In genomic region chr7:25003291-25003690, GRCm38 (mm10) we compare ENCODE assay signal across 15 mouse cellular contexts. TPM values are rescaled to one million over a fixed set of nuclear protein-coding genes. Genes with fewer than 3 reads are reported as not detected.
A peak's percentile ranks its signal among the peaks of the same experiment; 100 is the strongest.
DNase-seq lines count a peak whose midpoint lies in the region; ATAC-seq and TF ChIP-seq lines count a peak whose summit lies in the region.
"Had no signal": no experiment of that assay in that cellular context is flagged by ENCODE, and none has a peak within 500 bp of the region (broad histone marks: within the 10 kb centered on the region; RNA-seq: fewer than 3 reads in every experiment).

No protein-coding gene starts in this region.

- peak overlapping the region; percentile 73 for H3K4me3 ChIP-seq in forebrain, embryonic 13.5 days
- no peak overlapping the region for H3K4me3 ChIP-seq in forebrain, embryonic 10.5 days
- peak overlapping the region; percentile 10; the same call in 1 of the 2 replicates for H3K4me3 ChIP-seq in E14TG2a.4 (replicated peaks; ENCODE audit: low read length)
- peak overlapping the region; percentile 83 for H3K4me3 ChIP-seq in midbrain, embryonic 14.5 days (replicated peaks; ENCODE audit: low read depth, low read length)
- no peak overlapping the region for H3K4me3 ChIP-seq in intestine, embryonic 16.5 days (ENCODE audit: low read length)
- H3K4me3 ChIP-seq: embryonic facial prominence, embryonic 15.5 days; heart, adult 2 months; liver, embryonic 12.5 days had no signal

- no peak for TF ChIP-seq CTCF in E14TG2a.4 (conservative IDR thresholded peaks at IDR 0.05; ENCODE audit: low read length)

- H3K4me2 ChIP-seq in forebrain, embryonic 13.5 days: peak overlapping the region; percentile 91
- H3K4me2 ChIP-seq in midbrain, embryonic 14.5 days (ENCODE audit: low read length): peak overlapping the region; percentile 61
- no peak overlapping the region for H3K4me2 ChIP-seq in intestine, embryonic 16.5 days (ENCODE audit: low read depth, low read length)
- H3K4me2 ChIP-seq: embryonic facial prominence, embryonic 15.5 days; liver, embryonic 12.5 days had no signal

- WGBS in forebrain, embryonic 13.5 days: 34% methylated on average over 11 of the region's 11 CpGs
- 67% methylated on average over 11 of the region's 11 CpGs for WGBS in forebrain, embryonic 10.5 days
- 19% methylated on average over 11 of the region's 11 CpGs for WGBS in midbrain, embryonic 14.5 days
- WGBS in intestine, embryonic 16.5 days: 31% methylated on average over 11 of the region's 11 CpGs

- H3K9ac ChIP-seq in forebrain, embryonic 13.5 days: peak overlapping the region; percentile 54
- H3K9ac ChIP-seq in midbrain, embryonic 14.5 days (replicated peaks; ENCODE audit: low read length): peak overlapping the region; percentile 97
- no peak overlapping the region for H3K9ac ChIP-seq in intestine, embryonic 16.5 days (ENCODE audit: low read depth, low read length)
- H3K9ac ChIP-seq: embryonic facial prominence, embryonic 15.5 days; liver, embryonic 12.5 days had no signal

- peaks cover 19% of the 10 kb centered on the region for H3K27me3 ChIP-seq in forebrain, embryonic 13.5 days
- peaks cover 58% of the 10 kb centered on the region for H3K27me3 ChIP-seq in forebrain, embryonic 10.5 days (ENCODE audit: poor library complexity, severe bottlenecking)
- H3K27me3 ChIP-seq in E14TG2a.4 (ENCODE audit: insufficient read depth, low read length): peaks cover 60% of the 10 kb centered on the region
- H3K27me3 ChIP-seq in midbrain, embryonic 14.5 days (ENCODE audit: control insufficient read depth, insufficient read depth, low read length): no peaks in the 10 kb centered on the region
- H3K27me3 ChIP-seq in intestine, embryonic 16.5 days (replicated peaks; ENCODE audit: control insufficient read depth, insufficient read depth, low read length): peaks cover 39% of the 10 kb centered on the region

- no peak for ATAC-seq in forebrain, embryonic 13.5 days
- no peak for ATAC-seq in midbrain, embryonic 14.5 days (ENCODE audit: low FRiP score, low TSS enrichment)
- no peak for ATAC-seq in intestine, embryonic 16.5 days
- ATAC-seq: liver, embryonic 12.5 days had no signal

- H3K27ac ChIP-seq in forebrain, embryonic 13.5 days: peak overlapping the region; percentile 32
- no peak overlapping the region for H3K27ac ChIP-seq in forebrain, embryonic 10.5 days
- peak overlapping the region; percentile 49 for H3K27ac ChIP-seq in midbrain, embryonic 14.5 days (replicated peaks; ENCODE audit: low read depth, low read length)
- no peak overlapping the region for H3K27ac ChIP-seq in intestine, embryonic 16.5 days (ENCODE audit: low read length)
- H3K27ac ChIP-seq: embryonic facial prominence, embryonic 15.5 days; heart, adult 2 months; liver, embryonic 12.5 days had no signal

- H3K4me1 ChIP-seq in forebrain, embryonic 13.5 days: peaks cover 54% of the 10 kb centered on the region
- peaks cover 43% of the 10 kb centered on the region for H3K4me1 ChIP-seq in forebrain, embryonic 10.5 days
- H3K4me1 ChIP-seq in E14TG2a.4 (replicated peaks; ENCODE audit: low read depth, low read length): peaks cover 66% of the 10 kb centered on the region
- H3K4me1 ChIP-seq in midbrain, embryonic 14.5 days (ENCODE audit: control insufficient read depth, insufficient read depth, low read length): peaks cover 47% of the 10 kb centered on the region
- H3K4me1 ChIP-seq in intestine, embryonic 16.5 days (ENCODE audit: control insufficient read depth, insufficient read depth, low read length): peaks cover 12% of the 10 kb centered on the region; the same call in 1 of the 2 replicates

- DNase-seq in forebrain, embryonic 10.5 days (ENCODE audit: extremely low spot score, low spot score): no peak
- peak; percentile 42 to 60 for DNase-seq in cerebellum, postnatal 36 days
- DNase-seq in midbrain, embryonic 14.5 days: peak; percentile 47
- no peak for DNase-seq in left cerebral cortex, adult 18-20 months (ENCODE audit: low spot score in 2 of 2)
- no peak for DNase-seq in spleen, postnatal 4 days (ENCODE audit: low spot score in 2 of 2)
- DNase-seq: heart, adult 2 months; heart, postnatal 14 days; kidney, adult 2 months had no signal

- peaks cover 25% of the 10 kb centered on the region for H3K36me3 ChIP-seq in forebrain, embryonic 13.5 days (ENCODE audit: poor library complexity, severe bottlenecking)
- no peaks in the 10 kb centered on the region for H3K36me3 ChIP-seq in forebrain, embryonic 10.5 days (replicated peaks)
- H3K36me3 ChIP-seq in E14TG2a.4 (ENCODE audit: insufficient read depth, low read length): peaks cover 15% of the 10 kb centered on the region
- H3K36me3 ChIP-seq in midbrain, embryonic 14.5 days (ENCODE audit: control insufficient read depth, insufficient read depth, low read length): peaks cover 32% of the 10 kb centered on the region
- H3K36me3 ChIP-seq in intestine, embryonic 16.5 days (ENCODE audit: control insufficient read depth, insufficient read depth, low read length): no peaks in the 10 kb centered on the region
- H3K36me3 ChIP-seq: embryonic facial prominence, embryonic 15.5 days; liver, embryonic 12.5 days had no signal

- no peaks in the 10 kb centered on the region for H3K9me3 ChIP-seq in forebrain, embryonic 13.5 days (replicated peaks)
- no peaks in the 10 kb centered on the region for H3K9me3 ChIP-seq in forebrain, embryonic 10.5 days
- no peaks in the 10 kb centered on the region for H3K9me3 ChIP-seq in E14TG2a.4 (ENCODE audit: low read length)
- no peaks in the 10 kb centered on the region for H3K9me3 ChIP-seq in midbrain, embryonic 14.5 days (ENCODE audit: control insufficient read depth, low read length)
- H3K9me3 ChIP-seq in intestine, embryonic 16.5 days (ENCODE audit: control insufficient read depth, low read length): no peaks in the 10 kb centered on the region
- H3K9me3 ChIP-seq: embryonic facial prominence, embryonic 15.5 days; liver, embryonic 12.5 days had no signal

RNA-seq across cellular contexts. Expression of gene Atp1a3, which starts 2.5 kb away (rescaled TPM):
- 95.0 and 107 TPM in 2 replicates for polyA plus RNA-seq in forebrain, embryonic 13.5 days (2015; fragmentation: Nextera tagmentation; extraction: Ambion mirVana)
- polyA plus RNA-seq in forebrain, embryonic 10.5 days (2016; fragmentation: Nextera tagmentation; extraction: Ambion mirVana): 6.8 and 9.1 TPM in 2 replicates
- polyA plus RNA-seq in midbrain, embryonic 14.5 days (2014; fragmentation: Nextera tagmentation; extraction: Ambion mirVana): 284 and 337 TPM in 2 replicates
- polyA plus RNA-seq in intestine, embryonic 16.5 days (2015; fragmentation: Nextera tagmentation; extraction: Ambion mirVana): 3.5 and 3.9 TPM in 2 replicates
- 1,000 to 10,000 TPM; 1,987 to 2,019 TPM for total RNA-seq in left cerebral cortex, adult 18-20 months (2021)

RNA-seq across cellular contexts. Expression of gene Rabac1, which starts 30.7 kb away (rescaled TPM):
- polyA plus RNA-seq in forebrain, embryonic 13.5 days (2015; fragmentation: Nextera tagmentation; extraction: Ambion mirVana): 128 and 138 TPM in 2 replicates
- 73.1 and 73.7 TPM in 2 replicates for polyA plus RNA-seq in forebrain, embryonic 10.5 days (2016; fragmentation: Nextera tagmentation; extraction: Ambion mirVana)
- 234 and 311 TPM in 2 replicates for polyA plus RNA-seq in midbrain, embryonic 14.5 days (2014; fragmentation: Nextera tagmentation; extraction: Ambion mirVana)
- polyA plus RNA-seq in intestine, embryonic 16.5 days (2015; fragmentation: Nextera tagmentation; extraction: Ambion mirVana): 151 and 153 TPM in 2 replicates
- 100 to 1,000 TPM; 305 to 355 TPM for total RNA-seq in left cerebral cortex, adult 18-20 months (2021)

RNA-seq across cellular contexts. Expression of gene Gm4881, which starts 59.0 kb away (rescaled TPM):
- polyA plus RNA-seq in forebrain, embryonic 13.5 days (2015; fragmentation: Nextera tagmentation; extraction: Ambion mirVana): 0.43 and 1.0 TPM in 2 replicates
- polyA plus RNA-seq in forebrain, embryonic 10.5 days (2016; fragmentation: Nextera tagmentation; extraction: Ambion mirVana): not detected in 2 replicates
- 5.0 and 6.1 TPM in 2 replicates for polyA plus RNA-seq in midbrain, embryonic 14.5 days (2014; fragmentation: Nextera tagmentation; extraction: Ambion mirVana)
- polyA plus RNA-seq in intestine, embryonic 16.5 days (2015; fragmentation: Nextera tagmentation; extraction: Ambion mirVana): not detected in 2 replicates
- not detected for total RNA-seq in left cerebral cortex, adult 18-20 months (2021)
- total RNA-seq: adrenal gland, adult 18-20 months; heart, adult 2 months; heart, postnatal 14 days; layer of hippocampus, postnatal 14 days had no signal
- polyA plus RNA-seq: embryonic facial prominence, embryonic 15.5 days; heart, adult 2 months; kidney, adult 2 months; liver, embryonic 12.5 days had no signal

Comparison
In these comparisons a context has a peak if more than half of its experiments do, and no peak if none do; other contexts are left out.
1. H3K27ac ChIP-seq: peak in forebrain, embryonic 13.5 days (single experiment) and midbrain, embryonic 14.5 days (single experiment); none in forebrain, embryonic 10.5 days (single experiment) and intestine, embryonic 16.5 days (single experiment).
2. H3K4me3 ChIP-seq: peak in forebrain, embryonic 13.5 days (single experiment), E14TG2a.4 (single experiment) and midbrain, embryonic 14.5 days (single experiment); none in forebrain, embryonic 10.5 days (single experiment) and intestine, embryonic 16.5 days (single experiment).
3. DNase-seq: peak in cerebellum, postnatal 36 days (2 of 2) and midbrain, embryonic 14.5 days (single experiment); none in forebrain, embryonic 10.5 days (single experiment), left cerebral cortex, adult 18-20 months (0 of 2) and spleen, postnatal 4 days (0 of 2).